Mouse (Mus musculus) liver, adult 2 months (tissue): Measurements from ENCODE around the gene Lrrc4c. TPM values are rescaled to one million over a fixed set of nuclear protein-coding genes. Genes with fewer than 3 reads are reported as not detected.

Source experiments
- DNase-seq: peaks from one replicate; pipeline ENCODE4 v3.0.0-alpha.2; 2011; ENCODE audit warnings: low read depth, low spot score; ENCODE audit errors: extremely low read depth
- H3K27ac ChIP-seq: fragments of 200-500 bp; replicated peaks from 2 replicates; pipeline ENCODE4 v1.5.1; 2012; ENCODE audit warnings: low read depth, mild to moderate bottlenecking, control low read depth, inconsistent platforms, low read length; ENCODE audit not compliant: insufficient read depth
- H3K27me3 ChIP-seq: fragments of 200-500 bp; 2 replicates; pipeline ENCODE4 v1.6.1; 2012; ENCODE audit warnings: mild to moderate bottlenecking, moderate library complexity, low read length, inconsistent platforms; ENCODE audit not compliant: control insufficient read depth, insufficient read depth
- H3K36me3 ChIP-seq: fragments of 200-500 bp; 2 replicates; pipeline ENCODE4 v1.6.1; 2012; ENCODE audit warnings: low read length, inconsistent platforms; ENCODE audit not compliant: control insufficient read depth, insufficient read depth
- H3K4me1 ChIP-seq: fragments of 200-500 bp; 2 replicates; pipeline ENCODE4 v1.6.1; 2011; ENCODE audit warnings: low read length; ENCODE audit not compliant: control insufficient read depth, insufficient read depth
- H3K4me3 ChIP-seq: fragments of 200-500 bp; 2 replicates; pipeline ENCODE4 v1.5.1; 2011; ENCODE audit warnings: low read depth, mild to moderate bottlenecking, control low read depth, low read length, moderate library complexity; ENCODE audit not compliant: insufficient read depth
- H3K79me2 ChIP-seq: fragments of 200-500 bp; 2 replicates; pipeline ENCODE4 v1.6.1; 2012; ENCODE audit warnings: inconsistent platforms, mild to moderate bottlenecking, low read length, moderate library complexity; ENCODE audit not compliant: control insufficient read depth, insufficient read depth
- H3K9ac ChIP-seq: fragments of 200-500 bp; 2 replicates; pipeline ENCODE4 v1.6.1; 2012; ENCODE audit warnings: low read depth, mild to moderate bottlenecking, control low read depth, inconsistent platforms, low read length
- CTCF ChIP-seq: fragments of 200-500 bp; IDR thresholded peaks from 2 replicates; pipeline ENCODE4 v1.5.1; 2011; ENCODE audit warnings: low read depth, low read length, control low read depth
- POLR2A ChIP-seq: fragments of 200-500 bp; IDR thresholded peaks from 2 replicates; pipeline ENCODE4 v1.6.1; 2011; ENCODE audit warnings: low read length, control low read depth; ENCODE audit not compliant: insufficient read depth; ENCODE audit errors: extremely low read depth
- WGBS: fragments of 180-500 bp; shearing (Covaris S2); methylation state at CpG from one replicate; pipeline ENCODE4 v1.1.7; 2018; 5-methylcytosine and 5-hydroxymethylcytosine counted together
- polyA plus RNA-seq: library from polyadenylated mRNA; depleted of rRNA; stranded (reverse); fragments of >200 nt; gene quantifications from 2 replicates; pipeline ENCODE4 v1.2.3, GENCODE M21; 2012
- total RNA-seq: library from RNA; depleted of rRNA; stranded (reverse); fragments of >200 nt; gene quantifications from 2 replicates; pipeline ENCODE4 v1.2.3, GENCODE M21; 2014

The Lrrc4c gene
- total and polyA plus RNA-seq, 2 experiments: 0.39 to 1.4 TPM

DNA sequence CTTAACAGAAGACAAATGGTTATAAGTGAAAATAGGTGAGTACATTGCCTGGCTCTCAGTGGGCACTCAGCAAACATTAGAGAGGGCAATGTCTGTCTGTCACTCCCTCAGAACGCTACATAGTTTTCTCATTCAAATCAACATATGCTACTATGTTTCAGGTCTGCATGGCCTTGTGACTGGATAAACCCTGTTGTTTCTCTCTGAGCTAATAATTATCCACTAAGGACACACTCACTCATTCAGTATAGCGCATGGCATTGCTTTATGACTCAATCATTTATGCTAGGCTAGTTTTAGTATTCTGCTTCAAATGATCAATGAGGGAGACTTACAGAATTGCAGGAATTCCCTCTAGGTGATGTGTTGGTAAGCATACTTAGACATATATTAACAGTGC, 1292.6 kb downstream of the Lrrc4c start:
- no peak for DNase-seq

DNA sequence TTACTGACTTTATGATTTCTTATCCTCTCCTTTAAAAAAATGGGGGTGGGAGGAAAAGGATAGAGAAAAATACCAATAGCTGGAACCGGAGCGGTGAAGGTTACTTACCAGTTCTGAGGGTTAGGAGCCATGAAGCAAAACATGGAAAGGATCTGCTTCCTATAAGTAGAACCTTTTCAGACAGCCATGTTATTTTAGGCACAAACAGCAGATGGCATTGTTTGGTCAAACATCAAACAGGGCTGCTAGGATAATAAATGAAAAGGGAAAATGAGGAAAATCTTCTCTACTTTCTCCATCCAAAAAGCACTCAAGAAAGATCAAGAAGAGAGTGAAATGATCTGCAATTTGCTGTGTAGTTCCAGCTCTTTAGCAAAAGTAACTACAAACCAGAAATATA, 1296.8 kb downstream of the Lrrc4c start:
- H3K27ac ChIP-seq: no peak overlapping the region
- DNase-seq: no peak
- no peaks in the 10 kb centered on the region for H3K4me1 ChIP-seq
- TF ChIP-seq POLR2A (no peak), CTCF (no peak)
- no peaks in the 10 kb centered on the region for H3K27me3 ChIP-seq
- WGBS: 72% methylated on average over 2 of the region's 2 CpGs
- H3K9ac ChIP-seq: no peak overlapping the region
- no peaks in the 10 kb centered on the region for H3K36me3 ChIP-seq
- no peaks in the 10 kb centered on the region for H3K79me2 ChIP-seq
- no peak overlapping the region for H3K4me3 ChIP-seq

More for the DNA sequence above, 1292.6 kb downstream of the Lrrc4c start:
- no peak overlapping the region for H3K9ac ChIP-seq
- WGBS: 72% methylated on average over 2 of the region's 2 CpGs
- H3K79me2 ChIP-seq: no peaks in the 10 kb centered on the region
- no peaks in the 10 kb centered on the region for H3K36me3 ChIP-seq
- H3K4me1 ChIP-seq: no peaks in the 10 kb centered on the region
- H3K4me3 ChIP-seq: no peak overlapping the region
- no peak overlapping the region for H3K27ac ChIP-seq
- TF ChIP-seq CTCF: no peak
- no peak for TF ChIP-seq POLR2A
- H3K27me3 ChIP-seq: no peaks in the 10 kb centered on the region

DNA sequence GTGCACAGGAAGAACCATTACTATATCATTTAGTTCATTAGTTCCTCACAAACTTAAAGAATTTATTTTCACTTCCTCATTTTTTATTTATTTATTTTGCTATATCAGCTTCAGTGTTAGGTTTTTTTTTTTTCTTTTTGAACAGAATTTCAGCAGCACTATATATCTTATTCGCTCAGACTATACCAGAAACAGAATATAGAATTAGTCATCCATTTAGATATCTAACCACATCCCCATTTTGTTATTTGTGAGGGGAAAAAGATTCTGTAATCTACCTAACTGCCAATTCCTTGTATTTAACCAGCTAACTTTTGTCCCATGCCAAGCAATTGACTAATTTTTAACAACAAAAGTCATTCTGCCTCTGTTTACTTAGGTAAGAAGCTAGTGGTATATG, 1300.6 kb downstream of the Lrrc4c start:
- H3K4me3 ChIP-seq: no peak overlapping the region
- no peaks in the 10 kb centered on the region for H3K36me3 ChIP-seq
- no peaks in the 10 kb centered on the region for H3K27me3 ChIP-seq
- H3K79me2 ChIP-seq: no peaks in the 10 kb centered on the region
- no peaks in the 10 kb centered on the region for H3K4me1 ChIP-seq
- no peak for DNase-seq
- no peak for TF ChIP-seq CTCF
- TF ChIP-seq POLR2A: no peak
- no peak overlapping the region for H3K9ac ChIP-seq
- 61% methylated on average over 1 of the region's 1 CpGs for WGBS
- no peak overlapping the region for H3K27ac ChIP-seq

DNA sequence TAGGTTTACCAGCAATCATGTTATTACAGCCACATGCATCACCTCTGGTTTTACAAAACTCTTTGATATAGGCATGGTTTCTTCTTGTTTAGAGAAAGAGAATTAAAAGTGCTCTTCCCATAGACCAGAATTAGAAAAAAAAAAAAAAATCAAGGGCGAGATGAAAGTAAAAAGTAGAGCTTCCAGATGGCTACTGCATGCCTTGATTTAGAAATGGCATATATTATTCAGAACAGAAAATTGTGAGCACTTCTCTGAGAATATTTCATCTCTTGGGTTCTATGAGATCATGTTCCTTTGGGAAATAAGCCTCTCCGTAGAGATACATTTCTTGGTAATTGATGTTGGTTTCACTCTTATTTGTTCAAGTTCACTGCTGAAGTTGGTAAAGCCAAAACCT, 1322.0 kb downstream of the Lrrc4c start:
- Histone ChIP-seq H3K4me3 (no peak overlapping the region), H3K9ac (no peak overlapping the region)
- 83% methylated on average over 2 of the region's 2 CpGs for WGBS

DNA sequence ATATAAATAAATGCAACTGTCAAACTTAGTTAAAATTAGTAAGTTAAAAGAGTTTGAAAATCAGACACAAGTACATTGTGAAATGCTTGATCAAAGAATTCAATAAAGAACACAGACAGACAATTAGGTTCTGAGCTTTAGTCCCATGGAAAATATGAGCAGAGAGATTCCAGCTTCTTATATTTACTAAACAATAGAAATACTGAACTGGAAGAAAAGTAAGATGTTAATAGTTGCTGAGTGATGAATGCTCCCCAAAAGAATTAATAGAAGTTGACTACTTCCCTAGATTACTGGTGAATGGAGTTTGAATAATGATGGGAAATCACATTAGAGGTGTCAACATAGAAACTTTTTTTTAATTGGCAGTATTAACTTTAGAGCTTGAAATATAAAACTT, 1323.7 kb downstream of the Lrrc4c start:
- no peaks in the 10 kb centered on the region for H3K36me3 ChIP-seq

More for the DNA sequence above, 1322.0 kb downstream of the Lrrc4c start:
- H3K4me1 ChIP-seq: no peaks in the 10 kb centered on the region
- DNase-seq: no peak
- no peaks in the 10 kb centered on the region for H3K79me2 ChIP-seq
- no peak overlapping the region for H3K27ac ChIP-seq
- no peaks in the 10 kb centered on the region for H3K36me3 ChIP-seq
- no peaks in the 10 kb centered on the region for H3K27me3 ChIP-seq
- TF ChIP-seq CTCF: no peak
- TF ChIP-seq POLR2A: no peak

DNA sequence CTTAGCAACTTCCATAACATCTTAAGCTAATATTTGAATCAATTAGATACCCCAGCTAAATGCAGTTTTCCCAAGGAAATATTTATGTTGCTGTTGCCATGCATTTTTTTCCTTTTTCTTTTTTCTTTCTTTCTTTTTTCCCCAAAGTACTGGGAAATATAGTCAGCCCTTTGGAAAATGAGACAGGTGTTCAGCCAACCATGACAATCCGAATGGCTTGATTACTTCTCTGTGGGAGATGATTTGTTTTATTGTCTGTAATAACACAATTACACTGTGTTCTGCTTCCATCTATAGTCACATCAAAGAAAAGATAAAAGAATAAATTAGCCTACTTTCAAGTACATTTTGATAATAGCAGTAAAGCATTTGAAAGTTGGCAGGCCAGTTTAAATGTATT, 1334.7 kb downstream of the Lrrc4c start:
- no peaks in the 10 kb centered on the region for H3K79me2 ChIP-seq
- TF ChIP-seq CTCF (no peak), POLR2A (no peak)
- 68% methylated on average over 1 of the region's 1 CpGs for WGBS

More for the DNA sequence above, 1323.7 kb downstream of the Lrrc4c start:
- Histone ChIP-seq H3K9ac (no peak overlapping the region), H3K4me1 (no peaks in the 10 kb centered on the region), H3K27me3 (no peaks in the 10 kb centered on the region), H3K79me2 (no peaks in the 10 kb centered on the region), H3K4me3 (no peak overlapping the region), H3K27ac (no peak overlapping the region)
- TF ChIP-seq CTCF (no peak), POLR2A (no peak)
- DNase-seq: no peak

More for the DNA sequence above, 1334.7 kb downstream of the Lrrc4c start:
- H3K4me3 ChIP-seq: no peak overlapping the region
- no peak for DNase-seq
- H3K4me1 ChIP-seq: no peaks in the 10 kb centered on the region
- H3K9ac ChIP-seq: no peak overlapping the region
- no peak overlapping the region for H3K27ac ChIP-seq
- no peaks in the 10 kb centered on the region for H3K27me3 ChIP-seq
- H3K36me3 ChIP-seq: no peaks in the 10 kb centered on the region
